Mouse (Mus musculus) megakaryocyte-erythroid progenitor cell, adult 5-6 weeks (primary cell): ENCODE results near the gene Chst12. TPM values are rescaled to one million over a fixed set of nuclear protein-coding genes. Genes with fewer than 3 reads are reported as not detected.

Source experiments
- ATAC-seq: replicated peaks from 2 replicates; pipeline ENCODE4 v1.8.0; 2016; ENCODE audit warnings: mild to moderate bottlenecking, inconsistent platforms; ENCODE audit not compliant: severe bottlenecking, poor library complexity, low FRiP score, low TSS enrichment
- total RNA-seq, 2 experiments: library from RNA; stranded (forward) in 1 of 2; stranded (reverse) in 1 of 2; fragments of 200-1000, 215-1000 nt in 1 of 2; fragments of >200 nt in 1 of 2; fragmentation: Nextera tagmentation in 1 of 2; gene quantifications; 2 replicates each; pipeline ENCODE4 v1.2.3; 2014 to 2017

Gene Chst12
- total RNA-seq, 2 experiments from 2014 or later: 3.9 to 17.2 TPM

- peak; percentile 56 for ATAC-seq
These were observed 9.6 kb downstream of the Chst12 start for GRCm38 (mm10) chr5:140514799-140515486.

- ATAC-seq: no peak
These were observed 12.0 kb downstream of the Chst12 start for GRCm38 (mm10) chr5:140517159-140517920.

- no peak for ATAC-seq
These were observed 12.5 kb downstream of the Chst12 start for GRCm38 (mm10) chr5:140517921-140518230.

- ATAC-seq: no peak
These were observed 15.8 kb downstream of the Chst12 start for GRCm38 (mm10) chr5:140521196-140521595.

- ATAC-seq: no peak
These were observed 21.4 kb downstream of the Chst12 start for GRCm38 (mm10) chr5:140526754-140527153.

- no peak for ATAC-seq
These were observed 32.8 kb downstream of the Chst12 start for GRCm38 (mm10) chr5:140538111-140538683.

- ATAC-seq: peak; percentile 67
These were observed 34.8 kb downstream of the Chst12 start for GRCm38 (mm10) chr5:140540106-140540505.

- no peak for ATAC-seq
These were observed 37.6 kb downstream of the Chst12 start for GRCm38 (mm10) chr5:140542811-140543575.

GRCm38 (mm10) chr5:140545651-140546050, 40.3 kb downstream of the Chst12 start:
- no peak for ATAC-seq

- ATAC-seq: no peak
These were observed 41.0 kb downstream of the Chst12 start for GRCm38 (mm10) chr5:140546332-140546731.

GRCm38 (mm10) chr5:140549306-140550047, 44.1 kb downstream of the Chst12 start:
- no peak for ATAC-seq

GRCm38 (mm10) chr5:140553719-140554118, 48.4 kb downstream of the Chst12 start:
- ATAC-seq: no peak

- no peak for ATAC-seq
These were observed 51.5 kb downstream of the Chst12 start for GRCm38 (mm10) chr5:140556859-140557258.

GRCm38 (mm10) chr5:140562601-140563000, 57.3 kb downstream of the Chst12 start:
- no peak for ATAC-seq

GRCm38 (mm10) chr5:140564896-140565295, 59.5 kb downstream of the Chst12 start, which contains the start of gene Grifin:
Gene Grifin, minus strand, starts transcription at chr5:140565071.
- no peak for ATAC-seq

GRCm38 (mm10) chr5:140565451-140565850, 60.1 kb downstream of the Chst12 start:
- ATAC-seq: no peak

- ATAC-seq: no peak
These were observed 60.5 kb downstream of the Chst12 start for GRCm38 (mm10) chr5:140565856-140566255.

GRCm38 (mm10) chr5:140566271-140566670, 60.9 kb downstream of the Chst12 start:
- ATAC-seq: no peak

- peak; percentile 80 for ATAC-seq
These were observed 62.0 kb downstream of the Chst12 start for GRCm38 (mm10) chr5:140567321-140567720.
